In the genomic region with DNA sequence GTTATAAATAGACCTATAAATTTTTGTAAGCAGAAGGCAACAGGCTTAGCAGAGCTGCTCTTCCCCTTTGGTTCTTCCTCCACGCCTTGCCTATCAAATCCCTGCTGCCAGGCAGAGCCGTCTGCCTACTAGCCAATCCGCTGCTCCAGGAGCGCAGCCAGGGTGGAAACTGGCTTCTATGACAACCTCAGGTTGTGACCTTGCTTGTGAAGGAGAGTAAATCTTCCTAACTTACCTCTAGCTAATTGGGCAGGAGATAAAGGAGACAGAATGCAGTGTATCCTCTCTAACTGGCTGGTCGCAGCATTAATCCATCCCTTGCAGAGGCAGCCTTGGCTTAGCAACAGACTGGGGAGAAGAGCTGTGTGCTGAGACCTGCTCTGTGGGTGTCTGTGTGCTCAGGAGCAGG, we compare ENCODE assay signal across 8 mouse cellular contexts. TPM values are rescaled to one million over a fixed set of nuclear protein-coding genes. Genes with fewer than 3 reads are reported as not detected.
DNase-seq lines count a peak whose midpoint lies in the region; ATAC-seq lines count a peak whose summit lies in the region.

No protein-coding gene starts in this region.

- peak; percentile 10 for DNase-seq in gastrocnemius, adult 18-20 months (ENCODE audit: low spot score)
- DNase-seq in gastrocnemius, postnatal 4 days (ENCODE audit: low spot score in 2 of 2): no peak
- DNase-seq in adrenal gland, postnatal 10 days: peak; percentile 83
- peak; percentile 62 to 67 for DNase-seq in heart, adult 18-20 months
- DNase-seq in kidney, postnatal 10 days: peak; percentile 79
- peak; percentile 7 for DNase-seq in lung, postnatal 25 days (ENCODE audit: low spot score)
- DNase-seq in right cerebral cortex, postnatal 4 days: peak; percentile 46

- ATAC-seq in erythroblast, adult 5-6 weeks (replicated peaks; ENCODE audit: low FRiP score, poor library complexity, severe bottlenecking): no peak

RNA-seq across cellular contexts. Expression of a gene that starts 29.7 kb away (rescaled TPM):
- 10 to 100 TPM; 46.6 to 47.1 TPM for total RNA-seq in gastrocnemius, adult 18-20 months (2021)
- total RNA-seq in gastrocnemius, postnatal 4 days (2021): 10 to 100 TPM; 27.9 to 29.9 TPM
- 10 to 100 TPM; 49.9 to 52.7 TPM for total RNA-seq in adrenal gland, postnatal 10 days (2021)
- 10 to 100 TPM; 43.4 to 46.2 TPM for total RNA-seq in heart, adult 18-20 months (2021)
- total RNA-seq in erythroblast, adult 5-6 weeks (2015; ENCODE audit: low replicate concordance): 89.9 and 95.5 TPM in 2 replicates
- 51.6 and 60.5 TPM in 2 replicates for total RNA-seq in erythroblast, adult 5-6 weeks (2017; ENCODE audit: low replicate concordance)

RNA-seq across cellular contexts. Expression of a gene that starts 29.8 kb away (rescaled TPM):
- 1 to 10 TPM; 1.6 to 2.7 TPM for total RNA-seq in gastrocnemius, adult 18-20 months (2021)
- 1 to 10 TPM; 4.5 to 5.8 TPM for total RNA-seq in gastrocnemius, postnatal 4 days (2021)
- 10 to 100 TPM in 1 of 2 experiments, 1 to 10 TPM in 1; 8.3 to 11.0 TPM for total RNA-seq in adrenal gland, postnatal 10 days (2021)
- total RNA-seq in heart, adult 18-20 months (2021): 1 to 10 TPM; 3.8 to 4.8 TPM
- total RNA-seq in erythroblast, adult 5-6 weeks (2015; ENCODE audit: low replicate concordance): 11.7 TPM in 1 of 2 replicates, not detected in the other
- total RNA-seq in erythroblast, adult 5-6 weeks (2017; ENCODE audit: low replicate concordance): 0.42 and 6.1 TPM in 2 replicates

RNA-seq across cellular contexts. Expression of a gene that starts 52.4 kb away (rescaled TPM):
- 10 to 100 TPM; 12.6 to 16.5 TPM for total RNA-seq in gastrocnemius, adult 18-20 months (2021)
- total RNA-seq in gastrocnemius, postnatal 4 days (2021): 10 to 100 TPM; 17.5 to 18.2 TPM
- total RNA-seq in adrenal gland, postnatal 10 days (2021): 10 to 100 TPM; 40.3 to 48.3 TPM
- total RNA-seq in heart, adult 18-20 months (2021): 10 to 100 TPM; 27.6 to 30.0 TPM
- total RNA-seq in erythroblast, adult 5-6 weeks (2015; ENCODE audit: low replicate concordance): 0.58 and 1.9 TPM in 2 replicates
- total RNA-seq in erythroblast, adult 5-6 weeks (2017; ENCODE audit: low replicate concordance): 1.2 and 1.3 TPM in 2 replicates

Comparison
In these comparisons a context has a peak if more than half of its experiments do, and no peak if none do; other contexts are left out.
1. DNase-seq: peak in gastrocnemius, adult 18-20 months (single experiment), adrenal gland, postnatal 10 days (single experiment), heart, adult 18-20 months (2 of 2), kidney, postnatal 10 days (single experiment), lung, postnatal 25 days (single experiment) and right cerebral cortex, postnatal 4 days (single experiment); none in gastrocnemius, postnatal 4 days (0 of 2).
2. RNA of a gene that starts 52.4 kb away (total RNA-seq): 40.3 to 48.3 TPM in adrenal gland, postnatal 10 days, 27.6 to 30.0 TPM in heart, adult 18-20 months, 17.5 to 18.2 TPM in gastrocnemius, postnatal 4 days and 12.6 to 16.5 TPM in gastrocnemius, adult 18-20 months; 0.58 to 1.9 TPM in erythroblast, adult 5-6 weeks; every median in the first group is over 4 times any median in the second.